Mouse (Mus musculus): ENCODE data around the gene Gm2916. TPM values are rescaled to one million over a fixed set of nuclear protein-coding genes. Genes with fewer than 3 reads are reported as not detected.

The Gm2916 gene
- not detected for total RNA-seq (2023)

DNA sequence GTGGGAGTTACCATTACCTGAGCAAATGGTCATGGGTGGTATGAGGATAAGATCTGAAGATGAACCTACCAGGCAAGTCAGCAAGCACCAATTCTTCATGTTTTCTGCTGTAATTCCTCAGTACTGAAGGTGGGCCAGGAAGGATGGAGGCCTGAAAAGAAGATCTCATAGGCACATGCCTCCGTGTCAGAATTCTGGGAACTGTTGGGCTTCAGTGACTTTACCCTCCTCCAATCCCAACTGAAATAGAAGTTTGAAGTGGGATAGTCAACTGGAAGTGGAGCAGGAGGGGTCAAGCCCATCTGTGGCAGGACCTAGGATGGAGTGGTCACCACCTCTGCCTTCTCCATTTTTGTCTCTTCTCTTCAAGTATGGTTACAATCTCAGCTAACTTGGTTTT lies at the start of gene Gm2916:
Gene Gm2916 (plus strand): TSS at position 301 of the 400 bp plus-strand sequence.

DNA sequence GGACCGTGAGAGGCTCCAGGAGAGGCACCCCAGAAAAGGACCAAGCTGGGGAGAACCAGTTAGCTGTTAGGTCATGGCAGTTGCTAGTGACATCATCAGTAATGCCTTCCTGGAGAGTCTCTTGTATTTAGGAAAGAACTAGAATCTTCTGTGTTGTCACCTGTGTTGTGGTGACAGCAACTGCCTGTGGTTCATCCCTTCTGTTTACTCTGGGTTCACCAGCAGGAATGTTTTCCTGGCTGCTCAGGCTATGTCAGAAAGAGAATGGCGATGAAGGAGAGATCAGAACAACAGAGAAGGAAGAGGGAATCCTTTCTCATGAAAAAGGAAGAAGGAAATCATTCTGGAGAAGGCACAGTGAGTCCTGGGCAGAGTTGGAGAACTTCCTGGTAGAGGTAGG lies 38.0 kb upstream of the Gm2916 start, which contains the start of gene Gm3033:
Gene Gm3033 (plus strand): TSS at position 301 of the 400 bp plus-strand sequence.

DNA sequence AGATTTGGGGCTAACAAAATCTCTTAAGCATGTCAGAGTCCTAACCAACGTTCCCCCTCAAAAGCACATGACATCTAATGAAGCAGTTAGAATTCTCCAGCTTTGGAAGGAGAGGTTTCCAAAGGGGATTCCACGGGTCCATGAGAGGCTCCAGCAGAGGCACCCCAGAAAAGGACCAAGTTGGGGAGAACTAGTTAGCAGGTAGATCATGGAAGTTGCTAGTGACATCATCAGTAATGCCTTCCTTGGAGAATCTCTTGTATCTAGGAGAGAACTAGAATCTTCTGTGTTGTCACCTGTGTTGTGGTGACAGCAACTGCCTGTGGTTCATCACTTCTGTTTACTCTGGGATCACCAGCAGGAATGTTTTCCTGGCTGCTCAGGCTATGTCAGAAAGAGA lies 47.5 kb downstream of the Gm2916 start, which contains the start of gene Gm3029:
Gene Gm3029 (plus strand): TSS at position 301 of the 400 bp plus-strand sequence.

DNA sequence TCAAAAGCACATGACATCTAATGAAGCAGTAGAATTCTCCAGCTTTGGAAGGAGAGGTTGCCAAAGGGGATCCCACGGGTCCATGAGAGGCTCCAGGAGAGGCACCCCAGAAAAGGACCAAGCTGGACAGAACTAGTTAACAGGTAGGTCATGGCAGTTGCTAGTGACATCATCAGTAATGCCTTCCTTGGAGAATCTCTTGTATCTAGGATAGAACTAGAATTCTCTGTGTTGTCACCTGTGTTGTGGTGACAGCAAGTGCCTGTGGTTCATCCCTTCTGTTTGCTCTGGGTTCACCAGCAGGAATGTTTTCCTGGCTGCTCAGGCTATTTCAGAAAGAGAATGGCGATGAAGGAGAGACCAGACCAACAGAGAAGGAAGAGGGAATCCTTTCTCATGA lies 79.3 kb downstream of the Gm2916 start, which contains the start of gene Gm3095:
Gene Gm3095 (plus strand): TSS at position 301 of the 400 bp plus-strand sequence.

Other genes with a start within 250 kb of the Gm2916 start
- gene Gm3012, start 249.7 kb upstream of the Gm2916 start, total RNA-seq (2023): not detected
- gene Gm3020, start 232.1 kb upstream of the Gm2916 start, total RNA-seq (2023): not detected
- gene Gm3043, start 195.4 kb upstream of the Gm2916 start, total RNA-seq (2023): not detected
- gene Gm3002, start 74.1 kb upstream of the Gm2916 start, total RNA-seq (2023): not detected
- gene Gm3033, start 37.9 kb upstream of the Gm2916 start, total RNA-seq (2023): not detected
- gene Gm3029, start 47.6 kb downstream of the Gm2916 start, total RNA-seq (2023): not detected
- gene Gm3095, start 79.4 kb downstream of the Gm2916 start, total RNA-seq (2023): not detected
- gene Gm3099, start 114.2 kb downstream of the Gm2916 start, total RNA-seq (2023): not detected
- not detected for gene Gm5796, start 139.8 kb downstream of the Gm2916 start, total RNA-seq (2023)
- not detected for gene Gm3115, start 199.9 kb downstream of the Gm2916 start, total RNA-seq (2023)
- not detected for gene Gm8108, start 226.4 kb downstream of the Gm2916 start, total RNA-seq (2023)